Mouse (Mus musculus) lung, postnatal 0 days (tissue): ENCODE measurements around the gene Bves.

Experiments used
- CTCF ChIP-seq: IDR thresholded peaks from 2 replicates; pipeline ENCODE4 v1.5.1; 2016; ENCODE audit warnings: antibody characterized with exemption, mild to moderate bottlenecking
- EP300 ChIP-seq: IDR thresholded peaks from 2 replicates; pipeline ENCODE4 v1.6.1; 2016; ENCODE audit warnings: antibody characterized with exemption, mild to moderate bottlenecking, control low read depth

DNA sequence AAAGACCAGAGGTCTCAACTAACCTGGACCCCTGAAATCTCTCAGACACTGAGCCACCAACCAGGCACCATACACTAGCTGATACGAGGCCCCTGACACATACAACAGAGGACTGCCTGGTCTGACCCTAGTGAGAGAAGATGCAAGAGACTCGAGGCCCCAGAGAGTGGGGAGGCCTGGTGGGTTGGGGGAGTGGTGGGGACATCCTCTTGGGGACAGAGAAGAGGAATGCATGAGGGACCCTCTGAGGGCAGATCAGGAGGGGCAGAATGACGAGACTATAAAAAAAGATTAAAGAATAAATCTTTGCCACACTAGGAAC is 47.0 kb downstream of the Bves start:
- TF ChIP-seq CTCF (no peak), EP300 (no peak)
